Mouse (Mus musculus) myocyte (in vitro differentiated cells): ENCODE results near the gene Gm13889. TPM values are rescaled to one million over a fixed set of nuclear protein-coding genes. Genes with fewer than 3 reads are reported as not detected.

Source experiments
- H3K27me3 ChIP-seq: one replicate; pipeline ENCODE4 v1.6.1; 2011; ENCODE audit not compliant: control insufficient read depth, insufficient read depth, insufficient read length
- H3K36me3 ChIP-seq: one replicate; pipeline ENCODE4 v1.6.1; 2011; ENCODE audit not compliant: control insufficient read depth, insufficient read depth
- H3K4me2 ChIP-seq: one replicate; pipeline ENCODE4 v1.6.1; 2011; ENCODE audit warnings: low read depth, control low read depth
- H3K4me3 ChIP-seq: one replicate; pipeline ENCODE4 v1.5.1; 2011; ENCODE audit warnings: mild to moderate bottlenecking, control low read depth, moderate library complexity
- H3K79me2 ChIP-seq: one replicate; pipeline ENCODE4 v1.6.1; 2011; ENCODE audit not compliant: control insufficient read depth, insufficient read depth
- H3ac ChIP-seq: one replicate; pipeline ENCODE4 v1.6.1; 2011; ENCODE audit not compliant: control insufficient read depth, insufficient read length
- CEBPB ChIP-seq: IDR thresholded peaks from 2 replicates; pipeline ENCODE4 v1.6.1; 2011; ENCODE audit warnings: mild to moderate bottlenecking, moderate library complexity; ENCODE audit not compliant: poor library complexity, insufficient read depth, severe bottlenecking
- E2F4 ChIP-seq: IDR thresholded peaks from one replicate; pipeline ENCODE4 v1.6.1; 2011; ENCODE audit warnings: mild to moderate bottlenecking, control low read depth, moderate library complexity; ENCODE audit not compliant: insufficient read depth
- MAX ChIP-seq: IDR thresholded peaks from one replicate; pipeline ENCODE4 v1.6.1; 2011; ENCODE audit warnings: low read depth, mild to moderate bottlenecking, control low read depth
- MYOD1 ChIP-seq, 3 experiments: IDR thresholded peaks; one replicate each; pipeline ENCODE4 v1.6.1; 2011; ENCODE audit warnings: control low read depth in 2 of 3, low read depth in 2 of 3, mild to moderate bottlenecking in 2 of 3, moderate library complexity in 1 of 3; ENCODE audit not compliant: insufficient read length in 2 of 3, control insufficient read depth in 1 of 3
- MYOG ChIP-seq, 3 experiments: IDR thresholded peaks; one replicate each; pipeline ENCODE4 v1.6.1; 2011; ENCODE audit warnings: control low read depth in 2 of 3, low read depth in 2 of 3, mild to moderate bottlenecking in 2 of 3; ENCODE audit not compliant: insufficient read length in 2 of 3, control insufficient read depth in 1 of 3, insufficient read depth in 1 of 3
- POLR2A ChIP-seq: IDR thresholded peaks from one replicate; pipeline ENCODE4 v1.6.1; 2011; ENCODE audit warnings: low read depth, mild to moderate bottlenecking, control low read depth, moderate library complexity; ENCODE audit not compliant: insufficient read length
- POLR2AphosphoS2 ChIP-seq: IDR thresholded peaks from one replicate; pipeline ENCODE4 v1.6.1; 2011; ENCODE audit warnings: low read depth, control low read depth; ENCODE audit not compliant: insufficient read length
- REST ChIP-seq: IDR thresholded peaks from one replicate; pipeline ENCODE4 v1.6.1; 2011; ENCODE audit warnings: mild to moderate bottlenecking, control low read depth, moderate library complexity; ENCODE audit not compliant: insufficient read depth, insufficient read length
- SRF ChIP-seq: IDR thresholded peaks from one replicate; pipeline ENCODE4 v1.6.1; 2011; ENCODE audit warnings: low read depth; ENCODE audit not compliant: control insufficient read depth, insufficient read length
- TCF12 ChIP-seq: IDR thresholded peaks from one replicate; pipeline ENCODE4 v1.6.1; 2011; ENCODE audit warnings: mild to moderate bottlenecking, control low read depth; ENCODE audit not compliant: poor library complexity, insufficient read depth, severe bottlenecking
- TCF3 ChIP-seq: IDR thresholded peaks from one replicate; pipeline ENCODE4 v1.6.1; 2011; ENCODE audit warnings: low read depth, control low read depth; ENCODE audit not compliant: insufficient read length
- USF1 ChIP-seq: IDR thresholded peaks from one replicate; pipeline ENCODE4 v1.6.1; 2011; ENCODE audit warnings: low read depth, mild to moderate bottlenecking, control low read depth, moderate library complexity
- polyA plus RNA-seq: library from polyadenylated mRNA; unstranded; fragments of >200 nt; fragmentation: generic; extraction: Trizol; gene quantifications from one replicate; pipeline ENCODE4 v1.2.1, GENCODE M21; 2012; ENCODE audit warnings: missing spikeins

Gm13889 gene
- 6.1 TPM for polyA plus RNA-seq

DNA sequence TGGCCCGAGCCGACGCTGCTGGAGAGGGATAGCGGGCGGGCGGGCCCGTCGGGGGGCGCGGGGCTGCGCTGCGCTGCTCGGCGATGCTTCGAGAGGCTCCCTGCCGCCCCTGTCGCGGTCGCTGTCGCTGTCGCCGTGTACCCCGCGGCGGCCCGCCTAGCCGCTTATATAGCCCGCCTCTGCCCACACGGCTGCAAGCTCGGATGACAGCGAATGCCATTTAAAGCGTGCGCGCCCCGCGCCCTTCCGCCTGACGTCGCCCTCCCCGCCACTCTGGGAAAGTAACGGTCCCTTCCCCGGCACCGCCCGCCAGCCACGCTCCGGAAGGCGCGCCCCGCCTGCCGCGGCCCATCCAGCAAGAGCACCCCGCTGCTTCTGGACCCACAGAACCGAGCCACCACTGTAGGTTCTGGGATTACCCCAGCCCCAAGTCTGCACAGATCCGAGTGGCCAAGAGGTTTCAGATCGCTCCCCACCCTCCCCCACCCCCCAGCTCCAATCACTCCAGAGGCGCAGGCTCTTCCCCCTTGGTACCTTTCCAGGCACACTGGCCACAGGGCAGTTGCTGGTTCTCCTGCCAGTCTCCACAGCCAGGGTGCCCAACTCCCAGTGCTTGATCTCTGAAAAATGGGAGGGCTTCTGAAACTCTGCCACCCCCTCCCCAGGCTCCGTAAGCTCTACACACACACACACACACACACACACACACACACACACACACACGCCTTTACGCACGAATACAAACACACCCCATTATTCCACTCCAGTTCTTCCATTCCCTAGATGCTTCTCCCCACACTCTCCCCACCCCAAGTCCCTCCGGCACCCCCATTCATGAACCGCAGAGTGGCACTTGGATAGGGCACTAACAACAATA lies at the start of gene Gm13889:
Gene Gm13889, minus strand, starts transcription at position 294 of the 877 bp plus-strand sequence.
- Histone ChIP-seq H3K79me2 (no peaks in the 10 kb centered on the region), H3ac (no peak within 1 kb of the TSS), H3K27me3 (peaks cover 51% of the 10 kb centered on the region), H3K36me3 (no peaks in the 10 kb centered on the region), H3K4me3 (no peak within 1 kb of the TSS), H3K4me2 (peak within 1 kb of the TSS; percentile 66)
- TF ChIP-seq TCF3, result no peak
- TF ChIP-seq POLR2A, result peak; percentile 41

DNA sequence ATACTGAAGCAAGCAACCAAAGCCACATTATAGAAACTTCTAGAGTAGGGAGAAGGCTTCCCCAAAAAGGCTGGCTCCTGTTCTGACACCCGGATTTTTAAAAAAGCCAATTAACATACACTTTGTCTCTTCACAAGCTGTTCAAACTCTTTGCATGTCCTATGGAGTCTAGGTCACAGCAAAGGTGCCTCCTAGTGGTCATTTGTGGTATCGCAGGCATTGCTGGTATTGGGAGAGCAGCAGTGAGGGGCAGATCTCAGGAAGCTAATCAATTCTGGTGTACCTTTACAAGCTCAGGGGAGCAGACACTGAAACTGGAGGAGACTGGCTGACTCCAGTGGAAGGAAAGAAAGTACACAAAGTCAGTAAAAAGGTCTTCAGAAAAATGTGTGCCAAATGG lies 45.3 kb upstream of the Gm13889 start:
- H3ac ChIP-seq, result no peak overlapping the region
- H3K27me3 ChIP-seq, result no peaks in the 10 kb centered on the region
- no peaks in the 10 kb centered on the region for H3K79me2 ChIP-seq
- no peak for TF ChIP-seq MYOG (IDR thresholded peaks at IDR 0.05; ENCODE audit: control insufficient read depth in 1 of 3, insufficient read depth in 1 of 3, insufficient read length in 2 of 3, low read depth in 2 of 3)
- no peak for TF ChIP-seq MAX
- no peak for TF ChIP-seq USF1
- TF ChIP-seq SRF, result no peak
- no peak for TF ChIP-seq TCF3
- no peak for TF ChIP-seq E2F4
- no peak for TF ChIP-seq POLR2AphosphoS2
- no peak for TF ChIP-seq MYOD1 (IDR thresholded peaks at IDR 0.05; ENCODE audit: control insufficient read depth in 1 of 3, insufficient read length in 2 of 3, low read depth in 2 of 3)
- TF ChIP-seq CEBPB, result no peak
- no peak for TF ChIP-seq POLR2A
- TF ChIP-seq REST, result no peak
- no peak for TF ChIP-seq TCF12
- H3K36me3 ChIP-seq, result peaks cover 51% of the 10 kb centered on the region
- H3K4me3 ChIP-seq, result no peak overlapping the region
- H3K4me2 ChIP-seq, result no peak overlapping the region

DNA sequence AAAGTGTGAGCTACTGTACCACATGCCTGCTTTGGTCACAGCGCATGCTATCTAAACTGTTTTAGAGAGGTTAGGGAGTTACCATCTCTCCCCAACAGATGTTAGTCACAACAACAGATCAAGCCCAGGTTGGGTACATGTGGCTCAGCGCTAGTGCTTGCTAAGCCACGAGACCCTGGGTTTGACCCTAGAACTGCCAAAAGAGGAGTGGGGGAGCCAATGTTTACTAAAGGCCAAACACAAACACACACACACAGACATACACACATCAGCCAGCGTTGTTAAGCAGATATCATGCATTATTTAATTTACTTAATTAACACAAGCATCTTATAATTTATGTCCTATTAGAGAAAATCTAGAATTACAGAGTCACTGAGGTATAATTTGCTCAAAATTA lies 44.9 kb upstream of the Gm13889 start:
- H3K4me2 ChIP-seq, result no peak overlapping the region
- TF ChIP-seq POLR2A, result no peak
- TF ChIP-seq TCF12, result no peak
- no peak for TF ChIP-seq E2F4
- TF ChIP-seq USF1, result no peak
- no peak for TF ChIP-seq MYOD1 (IDR thresholded peaks at IDR 0.05; ENCODE audit: control insufficient read depth in 1 of 3, insufficient read length in 2 of 3, low read depth in 2 of 3)
- no peak for TF ChIP-seq CEBPB
- no peak for TF ChIP-seq MAX
- no peak for TF ChIP-seq TCF3
- TF ChIP-seq SRF, result no peak
- TF ChIP-seq MYOG (IDR thresholded peaks at IDR 0.05; ENCODE audit: control insufficient read depth in 1 of 3, insufficient read depth in 1 of 3, insufficient read length in 2 of 3, low read depth in 2 of 3), result no peak
- no peak for TF ChIP-seq REST
- TF ChIP-seq POLR2AphosphoS2, result no peak
- no peak overlapping the region for H3K4me3 ChIP-seq
- H3ac ChIP-seq, result no peak overlapping the region
- no peaks in the 10 kb centered on the region for H3K27me3 ChIP-seq
- H3K36me3 ChIP-seq, result peaks cover 48% of the 10 kb centered on the region
- no peaks in the 10 kb centered on the region for H3K79me2 ChIP-seq

DNA sequence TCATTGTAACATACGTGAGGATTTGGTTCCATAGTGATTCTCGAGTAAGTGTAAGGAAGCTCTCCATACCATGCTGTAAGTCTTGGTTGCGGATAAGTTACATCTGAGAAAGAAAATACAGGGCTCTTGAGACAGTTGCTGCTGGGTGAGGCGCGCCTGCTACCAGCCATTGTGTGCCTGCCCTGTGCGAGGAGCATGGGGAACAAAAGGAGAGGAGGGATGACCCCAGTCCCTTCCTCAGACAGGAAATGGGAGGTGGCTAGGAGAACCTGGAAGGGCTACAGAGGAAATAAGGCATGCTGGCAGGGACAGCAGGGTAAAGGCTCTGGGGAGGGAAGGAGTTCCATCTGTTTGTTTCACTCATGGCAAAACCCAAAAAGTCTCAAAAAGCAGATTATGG lies 44.4 kb upstream of the Gm13889 start:
- H3K79me2 ChIP-seq, result no peaks in the 10 kb centered on the region
- no peak for TF ChIP-seq USF1
- no peak for TF ChIP-seq REST
- TF ChIP-seq TCF3, result no peak
- no peak for TF ChIP-seq MYOD1 (IDR thresholded peaks at IDR 0.05; ENCODE audit: control insufficient read depth in 1 of 3, insufficient read length in 2 of 3, low read depth in 2 of 3)
- no peak for TF ChIP-seq E2F4
- TF ChIP-seq MAX, result no peak
- TF ChIP-seq TCF12, result no peak
- TF ChIP-seq SRF, result no peak
- TF ChIP-seq POLR2A, result no peak
- TF ChIP-seq CEBPB, result no peak
- no peak for TF ChIP-seq MYOG (IDR thresholded peaks at IDR 0.05; ENCODE audit: control insufficient read depth in 1 of 3, insufficient read depth in 1 of 3, insufficient read length in 2 of 3, low read depth in 2 of 3)
- TF ChIP-seq POLR2AphosphoS2, result no peak
- H3K27me3 ChIP-seq, result no peaks in the 10 kb centered on the region
- H3K4me3 ChIP-seq, result no peak overlapping the region
- H3K4me2 ChIP-seq, result no peak overlapping the region
- H3ac ChIP-seq, result no peak overlapping the region
- peaks cover 46% of the 10 kb centered on the region for H3K36me3 ChIP-seq

DNA sequence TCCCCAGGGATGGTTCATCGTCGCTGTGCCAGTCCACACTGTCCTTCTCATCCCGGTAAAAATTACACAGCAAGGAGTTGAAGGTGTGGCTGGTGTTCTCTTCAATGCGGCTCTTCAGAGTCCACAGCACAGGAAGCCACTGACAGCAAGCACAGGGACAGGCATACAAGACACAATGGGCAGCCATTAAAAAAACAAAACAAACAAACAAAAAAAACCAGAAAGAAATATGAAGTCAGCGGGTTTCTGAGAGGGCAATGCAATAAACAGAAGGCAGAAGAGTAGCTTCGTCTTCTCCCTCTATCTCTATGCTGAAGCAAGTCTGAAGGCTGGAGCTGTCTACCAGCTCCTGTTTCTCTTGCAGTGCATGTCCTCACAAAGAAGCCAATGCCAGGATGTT lies 39.3 kb upstream of the Gm13889 start, which contains the start of gene Gm27027:
Gene Gm27027, minus strand, starts transcription at position 101 of the 400 bp plus-strand sequence.
- Histone ChIP-seq H3K36me3 (peaks cover 33% of the 10 kb centered on the region), H3K4me2 (no peak within 1 kb of the TSS), H3K4me3 (no peak within 1 kb of the TSS), H3ac (no peak within 1 kb of the TSS), H3K27me3 (no peaks in the 10 kb centered on the region), H3K79me2 (no peaks in the 10 kb centered on the region)
- no peak for TF ChIP-seq SRF
- no peak for TF ChIP-seq CEBPB
- no peak for TF ChIP-seq POLR2A
- no peak for TF ChIP-seq E2F4
- TF ChIP-seq USF1, result no peak
- TF ChIP-seq MAX, result no peak
- TF ChIP-seq MYOG (IDR thresholded peaks at IDR 0.05; ENCODE audit: control insufficient read depth in 1 of 3, insufficient read depth in 1 of 3, insufficient read length in 2 of 3, low read depth in 2 of 3), result no peak
- TF ChIP-seq MYOD1 (IDR thresholded peaks at IDR 0.05; ENCODE audit: control insufficient read depth in 1 of 3, insufficient read length in 2 of 3, low read depth in 2 of 3), result no peak
- no peak for TF ChIP-seq POLR2AphosphoS2
- TF ChIP-seq TCF3, result no peak
- no peak for TF ChIP-seq REST
- no peak for TF ChIP-seq TCF12
